Mouse (Mus musculus): ENCODE data around the gene Crip2. TPM values are rescaled to one million over a fixed set of nuclear protein-coding genes. Genes with fewer than 3 reads are reported as not detected.

The Crip2 gene
- polyA plus RNA-seq, 1 experiment, result 281 TPM

GRCm38 (mm10) chr12:113147481-113147880 lies 7.4 kb downstream of the Crip2 start:
- no peak for DNase-seq (ENCODE audit: low read depth)

- no peak for DNase-seq (ENCODE audit: low read depth)
Observed at GRCm38 (mm10) chr12:113148381-113149035, 8.5 kb downstream of the Crip2 start.

- DNase-seq (ENCODE audit: low read depth), result no peak
Observed at GRCm38 (mm10) chr12:113149341-113149740, 9.3 kb downstream of the Crip2 start.

GRCm38 (mm10) chr12:113149896-113150295 lies 9.9 kb downstream of the Crip2 start:
- no peak for DNase-seq (ENCODE audit: low read depth)

GRCm38 (mm10) chr12:113150591-113150990 lies 10.6 kb downstream of the Crip2 start:
- DNase-seq (ENCODE audit: low read depth), result no peak

GRCm38 (mm10) chr12:113151046-113151445 lies 11.0 kb downstream of the Crip2 start:
- DNase-seq (ENCODE audit: low read depth), result no peak

GRCm38 (mm10) chr12:113151661-113152271 lies 11.7 kb downstream of the Crip2 start:
- no peak for DNase-seq (ENCODE audit: low read depth)

GRCm38 (mm10) chr12:113152272-113152661 lies 12.2 kb downstream of the Crip2 start:
- no peak for DNase-seq (ENCODE audit: low read depth)

GRCm38 (mm10) chr12:113152991-113153525 lies 13.0 kb downstream of the Crip2 start:
- no peak for DNase-seq (ENCODE audit: low read depth)

GRCm38 (mm10) chr12:113153971-113154370 lies 13.9 kb downstream of the Crip2 start:
- DNase-seq (ENCODE audit: low read depth), result no peak

- DNase-seq (ENCODE audit: low read depth), result no peak
Observed at GRCm38 (mm10) chr12:113154747-113155075, 14.7 kb downstream of the Crip2 start.

- DNase-seq (ENCODE audit: low read depth), result no peak
Observed at GRCm38 (mm10) chr12:113155076-113155771, 15.2 kb downstream of the Crip2 start.

GRCm38 (mm10) chr12:113155887-113156539 lies 16.0 kb downstream of the Crip2 start, which contains the start of gene Tedc1:
TSS of gene Tedc1 (plus strand) at chr12:113156421.
- DNase-seq (ENCODE audit: low read depth), result peak; percentile 90

GRCm38 (mm10) chr12:113156540-113156929 lies 16.5 kb downstream of the Crip2 start:
- no peak for DNase-seq (ENCODE audit: low read depth)

GRCm38 (mm10) chr12:113157002-113157401 lies 17.0 kb downstream of the Crip2 start:
- no peak for DNase-seq (ENCODE audit: low read depth)

GRCm38 (mm10) chr12:113157521-113157920 lies 17.5 kb downstream of the Crip2 start:
- no peak for DNase-seq (ENCODE audit: low read depth)

GRCm38 (mm10) chr12:113157971-113158370 lies 17.9 kb downstream of the Crip2 start:
- no peak for DNase-seq (ENCODE audit: low read depth)

GRCm38 (mm10) chr12:113163561-113164006 lies 23.5 kb downstream of the Crip2 start:
- DNase-seq (ENCODE audit: low read depth), result no peak

GRCm38 (mm10) chr12:113168031-113168536 lies 28.0 kb downstream of the Crip2 start:
- no peak for DNase-seq (ENCODE audit: low read depth)

- DNase-seq (ENCODE audit: low read depth), result no peak
Observed at GRCm38 (mm10) chr12:113176960-113177725, 37.1 kb downstream of the Crip2 start.

- DNase-seq (ENCODE audit: low read depth), result no peak
Observed at GRCm38 (mm10) chr12:113181020-113181419, 41.0 kb downstream of the Crip2 start.

Data from gonadal fat pad, adult 2 months (tissue).